Mouse (Mus musculus) heart, postnatal 4 days (tissue): ENCODE results near the gene B3gnt6. TPM values are rescaled to one million over a fixed set of nuclear protein-coding genes. Genes with fewer than 3 reads are reported as not detected.
"Not testable (repeated sequence)": the region's sequence is repeated elsewhere in the genome, so short reads cannot be mapped to it uniquely, and the experiment has no call there.

ENCODE experiments used
- DNase-seq: peaks from one replicate; pipeline ENCODE4 v3.0.0; 2021
- total RNA-seq, 2 experiments: library from RNA; stranded (reverse); gene quantifications; 2 replicates each; pipeline ENCODE4 v1.2.3; 2021

The B3gnt6 gene
- not detected for total RNA-seq

DNA sequence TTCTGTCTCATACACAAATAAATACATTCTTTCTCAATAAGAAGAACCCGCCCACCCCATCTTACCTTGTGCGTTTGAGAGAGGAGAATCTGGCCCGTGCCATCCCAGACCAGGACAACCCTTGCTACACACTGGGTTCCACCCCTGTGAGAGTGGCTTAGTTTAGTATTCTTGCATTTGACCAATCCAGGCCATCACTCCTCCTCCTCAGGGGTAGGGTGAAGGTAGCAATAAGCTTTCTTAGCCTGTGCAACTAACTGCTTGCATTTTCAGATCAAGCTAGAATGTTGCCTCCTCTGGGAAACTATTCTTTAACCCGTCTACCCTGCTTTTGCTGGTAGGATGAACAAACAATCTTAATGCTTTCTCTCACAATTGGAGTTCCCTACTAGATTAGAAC is at the start of gene B3gnt6:
Gene B3gnt6 (minus strand): TSS at position 101 of the 400 bp plus-strand sequence.
- DNase-seq: no peak

DNA sequence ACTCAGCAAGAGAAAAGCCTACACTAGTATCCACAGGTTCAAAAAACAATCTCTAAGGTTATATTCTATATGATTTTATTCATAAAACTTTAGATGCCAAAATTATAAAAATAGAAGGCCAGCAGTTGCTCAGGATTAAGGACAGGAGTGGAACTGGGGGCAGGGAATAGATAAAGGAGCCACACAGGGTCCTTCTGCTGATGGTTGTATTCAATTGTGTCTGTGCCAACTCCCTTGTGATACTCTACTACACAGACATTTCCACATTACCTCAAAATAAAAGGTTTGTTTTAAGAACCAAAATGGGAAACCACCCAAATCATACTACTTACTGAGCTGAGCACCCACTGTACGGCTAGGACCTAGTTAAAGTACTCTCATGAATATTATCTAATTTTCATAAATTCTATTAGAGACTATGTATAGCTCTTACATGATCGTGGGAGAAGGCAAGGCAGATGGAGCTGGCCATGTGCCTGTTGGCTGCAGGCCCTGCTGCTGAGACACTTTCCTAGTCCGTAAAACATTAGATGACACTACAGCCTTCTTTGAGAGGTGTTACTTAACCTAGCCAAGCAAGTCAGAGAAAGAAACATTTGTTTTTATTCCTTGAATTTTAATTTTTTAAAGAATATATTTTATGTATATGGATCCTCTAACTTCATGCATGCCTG is 37.5 kb upstream of the B3gnt6 start:
- DNase-seq: peak; percentile 61

DNA sequence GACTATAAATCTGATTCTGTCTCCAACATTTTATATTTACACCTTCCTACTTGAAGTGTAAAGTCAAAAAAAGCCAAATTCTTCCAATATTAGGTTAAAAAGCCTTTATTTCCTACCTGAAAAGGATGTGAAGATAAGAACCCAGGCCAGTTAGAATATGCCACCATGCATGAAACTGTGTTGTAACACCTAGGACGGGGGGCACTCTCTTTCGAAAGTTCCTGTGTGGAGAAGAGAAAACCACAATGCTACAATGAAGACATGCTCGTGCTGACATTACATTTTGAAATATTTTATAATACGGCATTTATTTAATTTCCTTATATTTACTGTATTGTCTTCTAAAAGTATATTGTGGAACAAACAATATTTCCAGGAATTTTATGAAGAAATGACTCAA is 24.5 kb upstream of the B3gnt6 start:
- DNase-seq: no peak

DNA sequence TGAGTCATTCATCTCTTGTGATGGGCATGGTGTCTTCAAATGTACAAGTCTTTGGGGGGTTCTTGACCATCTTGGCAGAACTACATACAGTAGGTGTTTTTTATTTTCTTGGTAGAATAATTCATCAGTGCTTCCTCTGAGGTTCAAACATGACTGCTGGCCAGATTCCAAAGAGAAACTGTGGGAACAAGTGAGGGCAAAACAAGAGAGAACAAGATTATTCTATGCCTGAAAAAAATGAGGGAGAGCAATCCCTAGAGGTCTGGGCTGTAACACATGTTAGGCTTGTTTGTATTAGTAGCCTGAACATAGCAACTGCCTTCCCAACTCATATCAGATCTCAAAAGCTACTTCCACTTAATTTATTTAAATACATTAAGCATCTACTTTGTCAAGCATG is 17.4 kb upstream of the B3gnt6 start:
- DNase-seq: no peak

DNA sequence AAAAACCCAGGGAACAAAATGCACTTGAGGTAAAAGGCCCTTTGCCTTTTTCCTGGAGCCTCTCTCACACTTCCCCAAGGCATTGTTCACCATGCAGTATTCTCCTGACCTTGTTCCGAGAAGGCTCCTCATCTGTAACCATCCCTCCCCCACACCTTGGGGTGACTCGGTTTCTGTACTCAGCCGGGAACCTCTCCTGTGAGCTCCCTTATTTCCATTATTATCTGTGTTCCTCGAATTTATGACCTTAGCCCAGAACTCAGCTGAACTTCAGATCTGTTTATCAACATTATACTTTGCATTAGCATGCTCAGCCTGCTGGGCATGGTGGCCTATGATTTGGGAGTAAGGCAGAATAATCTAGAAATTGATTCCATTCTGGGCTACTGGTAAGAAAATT is 3.7 kb upstream of the B3gnt6 start:
- no peak for DNase-seq

DNA sequence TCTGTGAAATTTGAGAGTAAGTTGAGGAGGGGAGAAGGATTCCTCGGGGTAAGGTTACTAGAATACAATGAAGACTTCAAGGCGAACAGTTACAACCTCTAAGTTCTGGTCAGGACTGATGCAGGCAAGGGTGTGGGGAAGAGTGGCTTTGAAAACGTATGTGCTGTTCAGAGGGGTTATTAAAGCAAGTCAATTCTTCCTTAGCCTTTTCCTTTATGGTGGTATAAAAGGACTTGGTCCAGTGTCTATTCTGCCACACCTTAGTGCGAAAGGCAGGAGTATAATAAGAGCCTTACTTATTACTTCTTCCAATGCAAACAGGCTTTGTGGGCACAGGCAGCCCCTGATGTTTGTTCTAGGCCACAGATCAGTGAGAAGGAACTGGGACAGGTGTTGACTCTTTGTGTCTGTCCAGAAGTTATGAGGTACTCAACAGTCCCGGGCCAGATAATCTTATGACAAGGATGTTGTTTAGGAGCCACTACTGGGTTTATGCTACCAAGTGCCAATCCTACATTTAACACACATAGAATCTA is 2.3 kb upstream of the B3gnt6 start:
- DNase-seq: no peak

DNA sequence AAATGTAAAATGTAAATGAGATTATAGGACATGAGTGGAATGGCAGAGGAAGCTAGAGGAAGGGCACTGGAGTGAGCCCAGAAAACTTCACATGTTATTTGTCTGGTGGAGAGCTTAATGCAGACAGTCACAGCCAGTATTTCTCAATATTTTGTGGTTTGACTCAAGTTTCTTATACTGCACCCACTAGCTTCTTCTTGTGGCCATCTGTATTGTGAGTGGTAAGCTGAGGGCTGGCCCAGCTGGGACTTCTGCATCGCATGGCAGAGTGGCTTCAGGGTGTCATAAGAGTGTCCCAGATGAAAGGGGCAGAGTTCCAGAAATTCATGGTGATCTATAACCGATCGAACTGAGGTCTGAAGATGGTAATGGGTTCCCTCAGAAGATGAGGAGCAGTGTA is 1.1 kb upstream of the B3gnt6 start:
- DNase-seq: no peak

DNA sequence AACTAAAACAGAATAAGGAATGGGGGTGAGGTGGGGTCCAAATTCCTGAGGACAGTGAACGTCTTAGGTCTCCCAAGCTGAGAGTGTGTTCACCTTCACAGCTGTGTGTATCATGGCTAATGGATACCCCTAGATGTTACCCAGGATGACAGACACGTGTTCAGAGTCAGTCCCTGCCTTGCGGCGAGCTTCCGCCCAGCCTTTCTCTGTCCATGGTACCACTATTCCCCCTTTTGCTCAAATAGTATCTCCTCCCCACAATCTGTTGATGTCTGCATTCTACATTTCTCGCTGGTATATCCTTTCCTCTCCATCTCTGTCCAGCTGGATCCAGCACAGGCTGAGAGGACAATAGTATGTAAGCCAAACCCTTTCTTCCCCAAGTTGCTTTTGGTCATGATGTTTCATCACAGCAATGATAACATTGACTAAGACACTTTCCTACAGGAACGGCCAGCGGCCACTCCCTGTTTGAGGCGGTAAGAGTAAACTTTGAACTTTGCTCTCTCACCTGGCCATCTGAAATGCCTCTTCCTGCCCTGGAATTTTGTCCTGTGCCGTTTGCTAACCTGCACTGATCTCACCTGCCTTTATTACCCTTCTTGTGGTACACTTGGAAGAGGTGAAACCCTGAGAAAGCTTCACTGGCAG is 4.0 kb downstream of the B3gnt6 start:
- peak; percentile 21 for DNase-seq

DNA sequence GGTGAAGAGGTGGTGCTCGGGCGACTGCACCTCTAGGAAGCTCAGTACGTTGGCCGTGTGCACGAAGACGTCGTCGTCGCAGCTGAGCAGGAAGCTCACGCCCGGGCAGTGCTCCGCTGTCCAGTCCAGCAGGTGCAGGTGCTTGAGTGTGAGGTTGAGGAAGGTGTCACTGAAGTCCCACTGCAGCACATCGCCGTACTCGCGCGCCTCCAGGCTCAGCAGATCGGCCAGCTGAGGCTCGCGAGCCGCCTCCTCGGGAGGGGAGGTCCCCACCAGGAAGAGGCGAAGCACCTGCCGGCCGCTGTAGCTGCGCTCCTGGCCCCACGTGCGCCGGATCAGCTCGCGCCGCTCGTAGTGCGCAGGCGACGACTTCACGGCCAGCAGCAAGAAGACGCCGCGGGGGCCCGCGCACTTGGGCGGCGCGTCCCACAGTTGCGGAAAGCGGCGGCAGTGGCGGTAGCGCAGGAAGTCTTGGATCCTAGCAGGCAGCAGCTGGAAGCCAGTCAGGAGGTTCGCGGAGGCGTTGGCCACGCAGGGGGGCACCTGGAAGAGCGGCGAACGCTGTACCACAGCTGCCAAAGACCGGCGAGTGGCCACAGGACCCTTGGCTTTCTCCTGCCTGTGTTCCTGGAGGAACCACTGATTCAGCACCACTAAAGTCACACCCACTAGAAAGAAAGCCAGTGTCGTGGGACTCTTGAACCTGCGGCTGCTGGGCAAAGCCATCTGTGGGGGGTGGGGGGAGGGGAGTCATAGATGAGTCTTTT is 5.1 kb downstream of the B3gnt6 start:
- no peak for DNase-seq

DNA sequence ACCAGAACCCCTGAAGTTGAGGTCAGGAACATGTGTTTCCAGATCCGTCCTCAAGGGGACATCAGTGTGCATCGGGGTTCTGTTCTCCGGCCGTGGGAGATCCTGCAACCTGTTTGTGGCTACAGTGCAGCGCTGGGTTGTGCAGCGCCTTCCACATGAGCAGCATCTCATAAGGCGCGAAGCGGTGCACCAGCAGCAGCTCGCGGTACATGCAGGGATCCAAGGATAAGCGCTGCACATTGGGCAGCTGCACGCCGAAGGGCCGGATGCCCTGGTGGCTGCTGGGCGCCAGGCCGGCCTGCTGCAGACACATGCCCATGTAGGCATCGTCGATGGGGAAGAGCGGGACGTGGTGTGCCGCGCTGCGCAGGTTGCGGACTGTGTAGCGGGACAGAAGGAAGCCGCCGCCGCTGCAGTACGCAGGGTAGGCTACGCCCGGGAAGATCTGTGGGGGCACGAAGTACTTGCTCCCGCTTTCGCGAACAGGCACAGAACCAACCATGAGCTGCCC is 5.7 kb downstream of the B3gnt6 start:
- DNase-seq: peak; percentile 26

DNA sequence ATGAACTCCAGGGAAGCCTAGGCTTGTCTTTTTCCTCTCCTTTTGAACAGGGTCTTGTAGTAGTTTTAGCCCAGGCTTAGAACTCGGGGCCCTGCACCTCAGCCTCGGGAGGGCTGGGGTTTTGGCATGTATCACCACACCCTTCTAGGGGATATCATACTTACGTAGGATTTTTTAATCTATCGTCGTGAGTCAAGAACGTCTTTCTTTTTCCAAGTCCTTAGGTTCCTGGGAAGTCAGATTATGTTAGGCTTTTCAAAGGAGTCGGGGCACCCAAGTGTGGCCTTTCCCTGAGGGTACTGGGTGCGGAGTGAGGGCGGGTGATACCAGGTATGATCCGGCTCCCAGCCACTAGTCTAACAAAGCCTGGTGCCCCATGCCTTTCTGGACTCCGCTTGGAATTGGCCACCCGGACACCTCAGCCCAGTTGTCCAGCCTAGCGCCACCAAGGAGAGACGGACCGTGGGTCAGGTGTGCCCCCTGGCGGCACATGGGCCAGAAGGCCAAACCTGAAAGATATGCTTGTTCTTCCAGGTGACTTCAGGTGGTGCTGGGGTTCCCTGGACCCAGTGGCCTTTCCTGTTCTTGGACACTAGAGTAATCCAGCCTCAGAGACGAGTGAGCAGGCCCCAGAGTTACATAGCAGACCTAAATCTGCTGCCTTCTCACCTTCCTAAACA is 7.6 kb downstream of the B3gnt6 start:
- peak; percentile 33 for DNase-seq

DNA sequence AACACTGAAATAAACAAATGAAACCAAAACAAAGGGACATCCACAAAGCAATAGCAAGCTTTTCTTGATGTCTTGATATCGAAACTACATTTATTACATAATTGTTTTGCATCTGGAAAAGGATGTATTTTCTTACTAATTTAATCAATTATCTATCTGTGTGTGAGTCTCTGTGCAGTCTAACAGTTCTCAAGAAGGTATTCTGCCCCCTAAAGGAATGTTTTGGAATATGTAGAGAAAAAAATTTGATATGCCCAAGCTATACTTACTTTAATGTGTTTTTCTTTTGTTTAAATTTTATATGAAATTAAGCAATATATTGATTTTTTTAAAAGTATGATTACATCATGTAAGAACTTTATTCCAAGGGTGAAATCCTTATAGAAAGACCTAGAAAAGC is 8.7 kb downstream of the B3gnt6 start:
- DNase-seq: no peak

DNA sequence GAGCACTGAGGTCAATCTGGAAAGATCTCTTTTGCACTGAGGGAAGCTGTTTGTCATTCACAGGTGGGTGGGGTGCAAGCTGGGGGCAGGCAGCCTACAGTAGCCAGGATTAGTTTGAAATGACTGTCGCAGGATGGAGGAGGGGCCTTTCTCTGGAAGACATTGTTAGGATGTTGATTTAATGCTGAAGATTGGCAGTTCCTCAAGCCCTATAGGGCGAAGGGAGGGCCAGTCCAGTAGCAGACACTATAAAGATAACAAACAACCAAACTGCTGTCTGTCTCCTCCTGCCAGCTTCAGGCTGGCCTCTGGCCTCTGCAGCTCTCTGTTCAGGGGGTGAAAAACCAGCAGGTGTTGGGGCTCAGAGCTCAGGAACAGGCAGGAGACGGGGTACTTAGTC is 9.5 kb downstream of the B3gnt6 start:
- DNase-seq: no peak

DNA sequence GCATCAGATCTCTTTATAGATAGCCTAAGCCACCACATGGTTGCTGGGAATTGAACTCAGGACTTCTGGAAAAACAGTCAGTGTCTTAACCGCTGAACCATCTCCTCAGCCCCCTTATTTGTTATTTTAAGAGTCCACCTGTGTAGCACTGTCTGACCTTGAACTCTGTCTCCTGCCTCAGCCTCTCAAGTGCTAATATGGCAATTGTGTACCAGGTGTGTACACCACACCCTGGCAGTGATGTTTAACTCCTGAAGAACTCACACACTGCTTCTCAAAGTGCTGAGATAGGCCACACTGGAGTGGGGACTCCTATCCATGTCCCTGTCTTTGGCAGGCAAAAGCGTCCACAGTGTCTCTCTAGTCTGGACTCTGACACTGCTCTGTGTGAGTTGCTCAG is 10.6 kb downstream of the B3gnt6 start:
- DNase-seq: no peak

DNA sequence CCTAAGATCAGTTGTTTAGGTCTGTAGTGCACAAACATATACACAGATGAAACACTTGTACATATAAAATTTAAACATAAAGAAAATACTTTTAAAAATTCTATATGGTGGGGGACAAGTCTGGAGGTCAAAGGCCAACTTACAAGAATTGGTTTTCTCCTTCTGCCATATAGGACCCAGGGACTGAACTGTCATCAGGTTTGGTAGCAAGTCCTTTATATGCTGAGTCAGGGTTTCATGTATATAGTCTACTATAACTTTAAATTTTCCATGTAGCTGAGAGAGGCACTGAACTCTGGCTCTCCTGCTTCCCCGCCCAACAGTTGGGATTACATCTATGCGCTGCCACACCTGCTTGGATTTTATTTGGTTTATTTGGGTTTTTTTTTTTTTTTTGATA is 11.0 kb downstream of the B3gnt6 start:
- DNase-seq: no peak

DNA sequence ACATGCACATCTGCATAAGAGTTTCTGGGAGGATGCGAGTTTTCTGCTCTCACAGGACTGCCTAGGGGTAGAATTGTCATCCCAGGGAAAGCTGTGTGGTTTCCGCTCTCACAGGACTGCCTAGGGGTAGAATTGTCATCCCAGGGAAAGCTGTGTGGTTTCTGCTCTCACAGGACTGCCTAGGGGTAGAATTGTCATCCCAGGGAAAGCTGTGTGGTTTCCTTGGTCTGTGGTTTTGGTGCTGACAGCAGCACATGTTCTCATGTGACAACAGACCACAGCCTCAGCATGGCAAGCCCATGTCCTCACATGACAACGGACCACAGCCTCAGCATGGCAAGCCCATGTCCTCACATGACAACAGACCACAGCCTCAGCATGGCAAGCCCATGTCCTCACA is 11.9 kb downstream of the B3gnt6 start:
- not testable (repeated sequence) for DNase-seq

DNA sequence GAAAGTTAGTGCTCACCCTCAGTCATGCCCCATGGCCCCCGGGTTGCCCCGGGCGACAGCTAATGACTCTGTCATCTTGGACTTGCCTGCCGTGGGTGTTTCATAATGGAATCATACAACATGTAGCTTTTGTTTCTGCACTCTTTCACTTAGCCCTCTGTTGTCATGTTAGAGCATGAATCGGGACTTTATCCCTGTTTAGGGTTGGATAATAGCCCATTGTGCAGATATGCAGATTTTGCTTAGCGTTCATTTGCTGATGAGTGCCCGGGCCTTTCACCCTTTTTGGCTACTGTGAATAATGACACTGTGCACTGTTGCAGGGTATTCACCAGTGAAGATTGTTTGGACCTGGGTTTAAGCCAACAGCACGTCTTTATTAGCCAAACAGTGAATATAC is 12.6 kb downstream of the B3gnt6 start:
- no peak for DNase-seq

DNA sequence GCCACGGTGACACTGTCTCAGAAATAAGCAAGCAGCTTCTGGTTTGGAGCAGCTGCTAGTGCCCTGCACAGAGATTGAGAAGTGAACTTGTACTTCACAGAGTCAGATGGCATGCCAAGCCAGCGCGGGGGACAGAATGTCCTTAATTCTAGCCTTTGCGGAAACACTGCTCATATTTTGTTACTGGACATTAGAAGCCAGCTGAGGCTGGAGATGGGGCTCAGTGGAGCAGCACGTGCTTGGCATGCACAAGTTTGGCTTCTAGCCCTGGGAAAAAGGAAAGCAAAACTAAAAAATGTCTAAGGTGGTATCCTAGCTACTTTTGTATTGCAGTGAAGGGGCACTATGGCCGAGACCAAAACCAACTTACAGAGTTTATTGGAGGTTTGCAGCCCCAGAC is 14.0 kb downstream of the B3gnt6 start:
- no peak for DNase-seq

DNA sequence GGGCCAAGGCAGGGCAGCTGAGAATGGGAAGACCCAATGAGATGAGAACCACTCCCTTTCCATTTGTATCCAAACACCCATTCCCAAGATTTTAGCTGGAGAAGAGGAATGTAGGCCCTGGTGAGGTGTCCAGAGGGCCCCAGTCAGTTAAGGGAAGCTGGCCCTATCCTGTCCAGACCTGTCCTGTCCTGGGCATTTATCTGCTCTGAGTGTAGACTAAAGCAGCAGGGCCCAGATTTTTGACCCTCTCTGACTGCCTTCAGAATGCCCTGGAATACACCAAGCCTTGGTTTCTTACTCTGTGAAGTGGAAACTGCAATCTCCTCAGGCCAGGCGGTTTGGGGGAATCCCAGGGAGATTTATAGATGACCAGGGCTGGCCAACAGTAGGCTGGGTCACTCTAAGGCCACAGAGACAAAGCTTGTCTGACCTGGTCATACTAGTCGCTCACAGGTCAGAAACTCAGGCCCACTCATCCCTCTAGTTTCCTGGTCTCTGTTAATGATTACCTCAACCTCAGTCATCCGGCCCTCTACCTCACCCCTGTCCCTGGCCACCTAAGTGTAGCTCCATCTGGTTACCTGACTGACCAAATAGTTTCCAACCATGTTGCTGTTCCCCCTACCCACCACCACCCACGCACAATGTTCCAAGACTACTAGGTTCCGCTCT is 20.6 kb downstream of the B3gnt6 start:
- no peak for DNase-seq

DNA sequence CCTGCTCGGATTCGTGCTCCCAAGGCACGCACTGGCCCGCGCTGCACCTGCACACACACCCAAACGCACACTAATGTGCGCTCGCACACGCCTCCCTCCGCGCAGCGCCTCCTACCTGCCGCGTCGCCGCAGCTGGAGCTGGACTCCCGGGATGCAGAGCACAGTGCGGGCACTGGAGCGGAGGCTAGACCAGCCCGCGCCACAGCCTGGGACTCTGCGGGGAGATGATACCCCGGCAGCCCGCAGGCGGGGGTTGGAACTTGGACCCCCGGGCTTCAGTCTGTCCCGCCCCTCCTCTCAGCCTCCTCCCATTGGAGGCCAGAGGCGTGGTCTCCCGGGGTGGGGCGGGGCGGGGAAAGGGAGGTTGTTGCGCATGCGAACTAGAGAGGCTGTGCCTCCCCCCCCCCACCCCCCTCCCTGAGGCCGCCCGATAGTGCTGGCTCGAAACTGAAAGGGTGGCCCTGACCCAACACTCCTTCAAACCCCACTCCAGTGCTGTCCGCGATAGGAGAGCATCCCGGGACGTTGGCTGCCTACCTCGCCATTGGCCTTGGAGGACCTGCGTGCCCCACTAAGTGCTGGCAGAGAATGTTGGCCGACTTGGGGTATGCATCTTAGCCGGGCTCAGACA is 21.2 kb downstream of the B3gnt6 start, which contains the start of gene Capn5:
Gene Capn5 (minus strand): TSS at position 346 of the 631 bp plus-strand sequence.
- peak; percentile 57 for DNase-seq

DNA sequence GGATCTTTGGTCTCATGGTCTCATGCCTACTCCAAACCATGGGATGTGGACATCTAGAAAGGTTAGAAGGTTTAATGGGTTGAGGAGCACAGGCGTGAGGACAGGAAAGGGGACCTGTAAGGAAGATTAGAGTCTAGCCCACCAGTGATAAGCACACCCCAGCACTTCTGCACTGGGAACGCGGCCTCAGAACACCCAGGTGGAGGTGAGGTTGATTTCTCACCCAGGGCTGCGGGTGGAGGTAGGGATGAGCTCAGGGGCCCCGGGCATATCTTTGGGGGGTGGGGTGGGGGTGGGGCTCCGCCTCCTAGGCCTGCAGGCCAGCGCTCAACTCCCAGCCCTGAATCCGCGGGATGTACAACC is 21.7 kb downstream of the B3gnt6 start:
- no peak for DNase-seq

DNA sequence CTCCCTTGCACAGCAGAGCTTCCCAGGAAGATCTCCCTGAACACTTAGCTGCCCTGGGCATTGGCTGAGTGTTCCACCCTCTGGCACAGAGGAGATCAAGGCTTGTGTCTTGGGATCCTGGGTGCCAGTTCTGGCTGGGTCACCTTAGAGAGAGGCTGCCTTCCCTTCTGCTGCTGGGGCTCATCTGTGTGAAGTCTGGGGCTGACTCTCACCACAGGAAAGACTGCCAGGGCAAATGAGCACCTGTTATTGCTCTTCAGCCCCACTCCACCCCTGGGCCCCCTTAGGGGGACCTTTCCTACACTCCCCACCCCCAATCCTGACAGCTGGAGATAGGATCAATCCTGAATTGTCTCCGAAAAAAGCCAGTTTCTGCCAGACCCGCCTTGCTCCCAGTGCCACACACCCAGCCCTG is 22.2 kb downstream of the B3gnt6 start:
- DNase-seq: no peak
